In the genomic region with DNA sequence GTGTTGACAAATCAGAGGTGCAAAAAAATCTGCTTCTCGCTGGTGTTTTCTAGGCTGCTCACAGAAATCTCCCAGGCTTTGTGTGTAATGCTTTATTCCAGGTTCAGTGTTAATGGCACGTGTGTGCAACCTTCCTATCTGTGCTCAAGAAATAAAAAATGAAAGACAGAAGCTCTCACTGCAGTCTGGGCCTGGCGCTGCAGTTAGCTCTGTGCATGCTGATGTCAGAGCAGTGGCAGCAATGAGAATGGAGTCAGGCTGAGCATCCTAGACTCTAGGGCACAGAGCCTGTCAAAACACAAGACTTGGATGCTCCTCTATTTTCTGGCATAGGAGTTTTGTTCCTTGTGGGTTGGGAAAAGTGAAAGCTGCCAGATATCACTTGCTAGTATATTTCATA, we compare ENCODE assay signal across 23 mouse cellular contexts. TPM values are rescaled to one million over a fixed set of nuclear protein-coding genes. Genes with fewer than 3 reads are reported as not detected.
A peak's percentile ranks its signal among the peaks of the same experiment; 100 is the strongest.
DNase-seq lines count a peak whose midpoint lies in the region; ATAC-seq lines count a peak whose summit lies in the region.
"Had no signal": no experiment of that assay in that cellular context is flagged by ENCODE, and none has a peak within 500 bp of the region (broad histone marks: within the 10 kb centered on the region; RNA-seq: fewer than 3 reads in every experiment).

No protein-coding gene starts in this region.

- H3K9me3 ChIP-seq in forebrain, embryonic 13.5 days (replicated peaks), result no peaks in the 10 kb centered on the region
- no peaks in the 10 kb centered on the region for H3K9me3 ChIP-seq in forebrain, embryonic 10.5 days
- no peaks in the 10 kb centered on the region for H3K9me3 ChIP-seq in midbrain, embryonic 13.5 days
- H3K9me3 ChIP-seq in midbrain, embryonic 10.5 days (replicated peaks), result no peaks in the 10 kb centered on the region
- no peaks in the 10 kb centered on the region for H3K9me3 ChIP-seq in hindbrain, embryonic 16.5 days (ENCODE audit: control insufficient read depth, low read length)
- H3K9me3 ChIP-seq: heart, embryonic 12.5 days; limb, embryonic 12.5 days; liver, embryonic 15.5 days had no signal

- H3K36me3 ChIP-seq in forebrain, embryonic 13.5 days (ENCODE audit: poor library complexity, severe bottlenecking), result no peaks in the 10 kb centered on the region
- H3K36me3 ChIP-seq in forebrain, embryonic 10.5 days (replicated peaks), result no peaks in the 10 kb centered on the region
- H3K36me3 ChIP-seq in midbrain, embryonic 13.5 days, result no peaks in the 10 kb centered on the region
- H3K36me3 ChIP-seq in midbrain, embryonic 10.5 days, result no peaks in the 10 kb centered on the region
- no peaks in the 10 kb centered on the region for H3K36me3 ChIP-seq in hindbrain, embryonic 16.5 days (ENCODE audit: control insufficient read depth, insufficient read depth, low read length)
- H3K36me3 ChIP-seq: heart, embryonic 12.5 days; limb, embryonic 12.5 days; liver, embryonic 15.5 days had no signal

- ATAC-seq in forebrain, embryonic 13.5 days, result peak; percentile 58; the same call in 1 of the 2 replicates
- ATAC-seq in midbrain, embryonic 13.5 days, result peak; percentile 41; the same call in 1 of the 2 replicates
- ATAC-seq in hindbrain, embryonic 16.5 days, result peak; percentile 62; the same call in 1 of the 2 replicates
- ATAC-seq: intestine, postnatal 0 days; lung, postnatal 0 days had no signal

- no peaks in the 10 kb centered on the region for H3K27me3 ChIP-seq in forebrain, embryonic 13.5 days
- H3K27me3 ChIP-seq in forebrain, embryonic 10.5 days (ENCODE audit: poor library complexity, severe bottlenecking), result no peaks in the 10 kb centered on the region
- H3K27me3 ChIP-seq in midbrain, embryonic 13.5 days, result peaks cover under 1% of the 10 kb centered on the region; the same call in 1 of the 2 replicates
- no peaks in the 10 kb centered on the region for H3K27me3 ChIP-seq in midbrain, embryonic 10.5 days (ENCODE audit: low read depth, poor library complexity, severe bottlenecking)
- no peaks in the 10 kb centered on the region for H3K27me3 ChIP-seq in hindbrain, embryonic 16.5 days (replicated peaks; ENCODE audit: control insufficient read depth, insufficient read depth, low read length)
- H3K27me3 ChIP-seq: limb, embryonic 12.5 days; liver, embryonic 15.5 days had no signal

- no peak overlapping the region for H3K4me2 ChIP-seq in forebrain, embryonic 13.5 days
- no peak overlapping the region for H3K4me2 ChIP-seq in midbrain, embryonic 13.5 days (replicated peaks)
- H3K4me2 ChIP-seq in hindbrain, embryonic 16.5 days (ENCODE audit: low read length), result no peak overlapping the region
- H3K4me2 ChIP-seq: heart, embryonic 12.5 days; limb, embryonic 12.5 days; liver, embryonic 15.5 days had no signal

- no peak for DNase-seq in forebrain, embryonic 10.5 days (ENCODE audit: extremely low spot score, low spot score)
- DNase-seq in midbrain, embryonic 10.5 days (ENCODE audit: low spot score), result no peak
- peak; percentile 12 for DNase-seq in telencephalon, adult 2 months (ENCODE audit: low read depth, low spot score)
- DNase-seq in retina, embryonic 14.5 days (ENCODE audit: low spot score), result no peak
- DNase-seq in heart, adult 18-20 months, result no peak
- DNase-seq: cerebellum, adult 11-12 months; cerebellum, postnatal 25 days; gastrocnemius, postnatal 36 days; kidney, postnatal 10 days had no signal

- H3K4me3 ChIP-seq in forebrain, embryonic 13.5 days, result no peak overlapping the region
- no peak overlapping the region for H3K4me3 ChIP-seq in forebrain, embryonic 10.5 days
- H3K4me3 ChIP-seq in midbrain, embryonic 13.5 days (replicated peaks), result no peak overlapping the region
- no peak overlapping the region for H3K4me3 ChIP-seq in midbrain, embryonic 10.5 days
- H3K4me3 ChIP-seq in hindbrain, embryonic 16.5 days (ENCODE audit: low read length), result no peak overlapping the region
- H3K4me3 ChIP-seq: heart, embryonic 12.5 days; layer of hippocampus, adult 2 months; limb, embryonic 12.5 days; liver, embryonic 15.5 days had no signal

- H3K27ac ChIP-seq in forebrain, embryonic 13.5 days, result no peak overlapping the region
- no peak overlapping the region for H3K27ac ChIP-seq in forebrain, embryonic 10.5 days
- 0 out of 2 replicates have a peak overlapping the region, but pooled peaks have one; percentile 2 for H3K27ac ChIP-seq in midbrain, embryonic 13.5 days
- no peak overlapping the region for H3K27ac ChIP-seq in midbrain, embryonic 10.5 days (replicated peaks)
- peak overlapping the region; percentile 37 for H3K27ac ChIP-seq in hindbrain, embryonic 16.5 days (ENCODE audit: low read depth, low read length)
- H3K27ac ChIP-seq: layer of hippocampus, adult 2 months; limb, embryonic 12.5 days; liver, embryonic 15.5 days had no signal

- no peak overlapping the region for H3K9ac ChIP-seq in forebrain, embryonic 13.5 days
- no peak overlapping the region for H3K9ac ChIP-seq in midbrain, embryonic 13.5 days (replicated peaks)
- no peak overlapping the region for H3K9ac ChIP-seq in hindbrain, embryonic 16.5 days (ENCODE audit: low read depth, low read length)
- H3K9ac ChIP-seq: heart, embryonic 12.5 days; limb, embryonic 12.5 days; liver, embryonic 15.5 days had no signal

- WGBS in forebrain, embryonic 13.5 days, result 65% methylated on average over 3 of the region's 3 CpGs
- 78% methylated on average over 3 of the region's 3 CpGs for WGBS in forebrain, embryonic 10.5 days
- 71% methylated on average over 3 of the region's 3 CpGs for WGBS in midbrain, embryonic 13.5 days
- 78% methylated on average over 3 of the region's 3 CpGs for WGBS in midbrain, embryonic 10.5 days
- 48% methylated on average over 3 of the region's 3 CpGs for WGBS in hindbrain, embryonic 16.5 days

- no peaks in the 10 kb centered on the region for H3K4me1 ChIP-seq in forebrain, embryonic 13.5 days
- H3K4me1 ChIP-seq in forebrain, embryonic 10.5 days, result no peaks in the 10 kb centered on the region
- no peaks in the 10 kb centered on the region for H3K4me1 ChIP-seq in midbrain, embryonic 13.5 days (replicated peaks)
- no peaks in the 10 kb centered on the region for H3K4me1 ChIP-seq in midbrain, embryonic 10.5 days
- H3K4me1 ChIP-seq in hindbrain, embryonic 16.5 days (ENCODE audit: control insufficient read depth, insufficient read depth, low read depth, low read length), result peaks cover 5% of the 10 kb centered on the region; the same call in 1 of the 2 replicates
- H3K4me1 ChIP-seq: limb, embryonic 12.5 days; liver, embryonic 15.5 days had no signal

RNA-seq across cellular contexts. Expression of a gene that starts 39.7 kb away (rescaled TPM):
- polyA plus RNA-seq in forebrain, embryonic 13.5 days (2015; fragmentation: Nextera tagmentation; extraction: Ambion mirVana), result 0.08 TPM in 1 of 2 replicates, not detected in the other
- not detected in 2 replicates for polyA plus RNA-seq in forebrain, embryonic 10.5 days (2016; fragmentation: Nextera tagmentation; extraction: Ambion mirVana)
- 0.30 and 0.32 TPM in 2 replicates for polyA plus RNA-seq in midbrain, embryonic 13.5 days (2015; fragmentation: Nextera tagmentation; extraction: Ambion mirVana)
- polyA plus RNA-seq in midbrain, embryonic 10.5 days (2016; fragmentation: Nextera tagmentation; extraction: Ambion mirVana), result not detected in 2 replicates
- polyA plus RNA-seq in hindbrain, embryonic 16.5 days (2015; fragmentation: Nextera tagmentation; extraction: Ambion mirVana), result 13.3 and 15.7 TPM in 2 replicates
- not detected for total RNA-seq in heart, adult 18-20 months (2021)
- total RNA-seq: gastrocnemius, postnatal 36 days; heart, postnatal 25 days; layer of hippocampus, adult 2 months; megakaryocyte, adult 5-6 weeks; MEL had no signal
- polyA plus RNA-seq: heart, embryonic 12.5 days; intestine, postnatal 0 days; limb, embryonic 12.5 days; liver, embryonic 15.5 days; lung, postnatal 0 days; spleen, adult 2 months; stomach, embryonic 16.5 days had no signal

Comparison
In these comparisons a context has a peak if more than half of its experiments do, and no peak if none do; other contexts are left out.
1. H3K27ac ChIP-seq: peak in midbrain, embryonic 13.5 days (single experiment) and hindbrain, embryonic 16.5 days (single experiment); none in forebrain, embryonic 13.5 days (single experiment), forebrain, embryonic 10.5 days (single experiment) and midbrain, embryonic 10.5 days (single experiment).
2. RNA of a gene that starts 39.7 kb away (polyA plus RNA-seq): 13.3 to 15.7 TPM in hindbrain, embryonic 16.5 days; 0.30 to 0.32 TPM in midbrain, embryonic 13.5 days, not detected in midbrain, embryonic 10.5 days, 0.08 TPM in forebrain, embryonic 13.5 days and not detected in forebrain, embryonic 10.5 days; every median in the first group is over 10 times any median in the second.
3. Peak in every context shown above with its lines, with median percentiles within 50 percentile points of each other: ATAC-seq.